Mouse (Mus musculus) adrenal gland, postnatal 10 days (tissue): ENCODE measurements at regions not wholly inside any gene's neighbourhood (a gene's known extent, or its start where the extent isn't known, plus 50 kb on each side); places are given as distances from the start of the nearest gene placed in this dataset.

ENCODE experiments used
- DNase-seq: peaks from one replicate; pipeline ENCODE4 v3.0.0; 2021; ENCODE audit warnings: mixed read lengths

- DNase-seq = peak; percentile 47
These were observed 194.8 kb upstream of the Rack1 start for GRCm38 (mm10) chr11:48605223-48605824.

DNA sequence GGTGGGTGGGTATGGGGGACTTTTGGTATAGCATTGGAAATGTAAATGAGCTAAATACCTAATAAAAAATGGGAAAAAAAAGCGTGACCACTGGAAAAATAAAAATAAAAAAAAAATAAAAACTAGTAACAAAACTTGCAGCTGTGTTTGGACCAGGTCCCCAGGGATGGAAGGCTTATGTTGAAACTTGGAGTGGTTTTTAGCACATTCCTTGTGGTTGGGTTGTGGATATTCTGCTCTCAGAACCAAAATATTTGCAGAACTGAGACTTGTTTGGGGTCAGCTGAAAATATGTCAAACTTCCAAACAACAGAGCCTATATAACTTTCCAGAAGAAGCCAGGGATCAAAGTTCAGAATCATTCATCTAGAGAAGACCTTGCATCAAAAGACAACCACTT is 199.0 kb upstream of the Rack1 start:
- DNase-seq = no peak

DNA sequence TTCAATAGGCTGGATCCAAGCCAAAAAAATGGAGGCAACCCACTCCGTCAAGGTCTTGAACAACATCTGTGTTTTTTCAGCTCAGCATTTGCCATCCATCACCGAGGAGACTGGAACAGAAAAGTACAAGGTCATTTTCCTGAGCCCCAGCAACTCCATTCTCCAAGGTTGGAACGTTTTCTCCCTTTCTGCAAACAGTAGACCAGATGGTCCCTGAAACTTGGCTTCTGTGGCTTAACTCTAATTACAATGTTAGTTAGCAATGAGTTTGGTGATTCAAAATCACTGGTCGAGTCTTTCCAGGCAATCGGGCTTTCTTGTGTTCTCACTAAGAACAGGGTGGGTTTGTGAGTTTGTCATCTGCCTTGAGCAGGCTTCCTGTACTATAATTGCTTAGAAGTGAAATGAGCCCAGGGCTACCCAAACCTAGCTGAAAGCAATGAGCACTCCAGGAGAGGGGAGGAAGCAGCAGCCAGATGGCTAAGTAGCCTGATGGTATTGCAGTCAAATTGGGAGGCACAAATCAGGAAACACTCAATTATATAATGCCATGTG is 200.5 kb upstream of the Rack1 start:
- DNase-seq = peak; percentile 49

GRCm38 (mm10) chr11:48599033-48599432 is 201.1 kb upstream of the Rack1 start:
- DNase-seq = no peak

DNA sequence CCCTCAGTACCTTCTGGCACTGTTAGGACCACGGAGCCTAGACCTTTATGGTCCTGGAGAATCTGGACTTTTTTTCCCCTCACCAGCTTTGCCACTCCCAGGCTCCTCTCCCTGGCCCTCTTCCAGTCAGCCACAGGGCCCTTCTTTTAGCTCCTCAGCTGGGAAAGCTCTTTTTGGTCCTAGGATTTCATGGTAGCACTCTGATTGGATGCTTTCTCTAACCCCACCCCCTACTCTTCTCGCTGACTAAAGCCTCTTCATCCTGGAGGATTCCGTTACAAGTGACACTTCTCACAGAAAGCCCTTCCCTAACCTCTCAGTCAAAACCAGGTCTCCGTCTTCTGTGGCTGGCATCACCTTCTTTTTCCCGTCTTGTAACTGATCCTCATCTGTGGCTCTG is 205.7 kb upstream of the Rack1 start:
- no peak for DNase-seq

- peak; percentile 77 for DNase-seq
These were observed 211.1 kb upstream of the Rack1 start for GRCm38 (mm10) chr11:48588833-48589649.

- no peak for DNase-seq
These were observed 231.4 kb upstream of the Rack1 start for GRCm38 (mm10) chr11:48568769-48569168.

GRCm38 (mm10) chr11:48567583-48568562 is 232.3 kb upstream of the Rack1 start:
- no peak for DNase-seq

GRCm38 (mm10) chr11:48558053-48558452 is 242.1 kb upstream of the Rack1 start:
- DNase-seq = no peak

DNA sequence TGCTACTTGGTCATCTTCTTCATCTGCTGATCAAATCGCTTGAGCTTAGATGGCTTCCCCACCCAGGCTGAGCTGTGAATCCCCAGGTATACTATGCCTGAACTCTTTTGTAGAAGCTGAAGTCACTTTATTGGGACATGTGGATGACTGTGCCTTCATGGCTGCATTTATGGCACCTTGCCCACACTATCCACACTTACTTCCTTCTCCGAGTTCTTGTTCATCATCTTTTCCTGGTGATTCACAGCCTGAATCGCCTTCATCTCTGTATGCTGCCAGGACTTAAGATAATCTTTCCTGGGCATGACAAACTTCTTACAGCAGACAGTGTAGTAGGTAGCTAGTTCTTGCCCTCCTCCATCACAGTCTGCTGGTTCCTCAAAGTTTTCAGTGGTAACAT is 248.1 kb upstream of the Rack1 start:
- no peak for DNase-seq

GRCm38 (mm10) chr11:48551201-48551600 is 248.9 kb upstream of the Rack1 start:
- no peak for DNase-seq

GRCm38 (mm10) chr11:48526316-48526715 is 273.8 kb upstream of the Rack1 start:
- no peak for DNase-seq

- no peak for DNase-seq
These were observed 274.6 kb upstream of the Rack1 start for GRCm38 (mm10) chr11:48525517-48525916.

DNA sequence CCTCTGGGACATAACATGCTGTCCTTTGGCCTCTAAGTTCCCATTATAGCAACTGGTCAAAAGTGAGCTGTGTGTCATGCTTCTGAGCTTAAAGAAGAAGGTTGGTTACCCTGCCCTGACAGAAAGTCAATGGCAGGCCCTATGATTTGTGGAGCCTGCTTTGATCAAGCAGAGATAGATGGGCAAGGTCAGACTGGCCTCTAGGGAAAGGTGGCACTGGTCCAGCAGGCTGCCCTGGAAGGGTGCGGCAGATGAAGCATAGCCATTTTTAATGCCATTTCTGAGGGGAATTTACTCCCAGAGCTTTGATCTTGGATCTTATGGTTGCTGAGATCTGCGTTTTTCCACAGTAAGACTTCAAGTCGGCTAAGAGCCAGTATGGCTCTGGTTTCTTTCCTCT is 293.2 kb upstream of the Rack1 start:
- peak; percentile 85 for DNase-seq

GRCm38 (mm10) chr11:48502011-48502806 is 297.9 kb upstream of the Rack1 start:
- no peak for DNase-seq

GRCm38 (mm10) chr11:48499057-48499456 is 301.1 kb upstream of the Rack1 start:
- no peak for DNase-seq

DNA sequence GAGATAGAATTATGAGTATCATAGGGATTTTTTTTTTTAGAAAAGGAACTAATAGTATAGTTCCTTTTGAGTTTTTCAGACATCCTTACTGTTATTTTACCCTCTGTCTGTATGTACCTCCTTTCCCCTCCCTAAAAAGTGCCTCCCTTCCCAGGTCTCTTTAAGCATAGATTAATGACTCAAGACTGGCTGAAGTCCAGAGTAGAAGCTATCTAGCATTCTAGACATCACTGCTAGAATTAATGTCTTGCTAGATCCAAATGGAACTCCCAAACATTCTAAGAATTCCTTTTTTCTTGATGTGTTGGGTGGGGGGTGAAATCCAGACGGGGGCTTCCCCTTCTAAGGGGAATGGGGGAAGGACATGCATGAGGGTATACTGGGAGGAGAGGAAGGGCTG is 311.8 kb upstream of the Rack1 start:
- DNase-seq = no peak

GRCm38 (mm10) chr11:48464036-48464435 is 336.1 kb upstream of the Rack1 start:
- DNase-seq = no peak

DNA sequence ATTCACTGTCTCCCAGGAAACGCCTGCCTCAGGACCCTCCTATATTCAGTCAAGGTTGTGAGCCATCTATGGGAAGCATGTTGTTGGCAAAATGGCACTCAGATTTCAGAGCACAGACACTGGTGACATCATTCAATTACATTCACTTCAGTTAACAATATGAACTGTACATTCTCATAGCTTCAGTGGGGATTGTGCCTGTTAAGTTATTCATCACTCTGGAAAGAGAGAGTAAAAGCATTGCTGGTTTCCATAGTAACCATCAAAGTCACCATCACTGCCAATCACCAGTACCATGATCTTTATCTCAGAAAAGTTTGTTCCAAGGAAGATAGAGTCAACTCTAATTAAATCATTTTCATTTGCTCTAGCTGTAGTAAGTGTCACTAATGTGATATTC is 350.2 kb upstream of the Rack1 start:
- DNase-seq = no peak

GRCm38 (mm10) chr11:48442534-48443254 is 357.4 kb upstream of the Rack1 start:
- peak; percentile 2 for DNase-seq

- DNase-seq = no peak
These were observed 363.4 kb upstream of the Rack1 start for GRCm38 (mm10) chr11:48436712-48437111.
